Mouse (Mus musculus): ENCODE data around the gene Sort1.

Sort1 gene

DNA sequence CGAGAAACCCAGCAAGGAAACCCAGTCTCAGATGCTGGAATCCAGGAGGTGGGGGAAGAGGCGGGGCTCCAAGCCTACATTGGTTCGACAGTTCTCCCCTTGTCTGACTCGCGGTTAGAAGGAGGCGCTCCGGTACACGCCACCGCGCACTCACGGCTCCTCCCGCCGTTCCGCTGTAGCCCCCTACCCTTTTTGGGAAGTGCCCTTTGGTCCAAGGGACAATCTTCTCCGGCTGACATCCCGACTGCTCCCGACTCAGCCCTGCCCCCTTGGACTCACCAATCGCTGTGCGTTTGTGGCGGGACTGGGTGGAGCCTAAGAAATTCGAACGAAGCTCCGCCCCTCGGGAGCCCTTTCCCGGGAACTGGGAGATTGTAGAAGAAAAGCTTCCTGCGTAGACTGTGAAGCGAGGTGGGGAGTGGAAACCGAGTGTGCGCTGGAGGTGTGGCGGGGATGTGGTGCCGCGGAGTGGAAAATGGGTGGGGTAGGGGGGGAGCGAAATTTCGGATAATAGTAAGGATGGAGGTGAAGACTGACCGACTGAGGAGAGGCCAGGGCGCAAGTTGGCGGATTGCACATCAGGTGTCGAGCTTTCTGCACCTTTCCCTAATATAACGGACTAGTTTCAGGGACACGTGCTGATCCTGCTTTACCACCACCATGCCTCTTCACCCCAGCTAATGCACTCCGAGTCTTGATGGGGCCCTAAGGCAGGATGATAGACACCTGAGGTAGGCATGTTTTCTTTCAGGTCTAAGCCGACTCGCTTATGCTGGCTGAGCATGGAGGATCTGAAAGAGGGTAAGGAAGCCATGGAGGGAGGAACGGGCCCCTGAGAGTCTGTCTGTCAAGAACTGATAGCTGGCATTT is 99.8 kb downstream of the Sort1 start, which contains the start of gene Psrc1:
Gene Psrc1, plus strand, starts transcription at position 355 of the 870 bp plus-strand sequence.
- DNase-seq (ENCODE audit: low read depth): peak; percentile 81

- DNase-seq (ENCODE audit: low read depth): no peak
These were observed 100.5 kb downstream of the Sort1 start for GRCm38 (mm10) chr3:108384425-108384824.

DNA sequence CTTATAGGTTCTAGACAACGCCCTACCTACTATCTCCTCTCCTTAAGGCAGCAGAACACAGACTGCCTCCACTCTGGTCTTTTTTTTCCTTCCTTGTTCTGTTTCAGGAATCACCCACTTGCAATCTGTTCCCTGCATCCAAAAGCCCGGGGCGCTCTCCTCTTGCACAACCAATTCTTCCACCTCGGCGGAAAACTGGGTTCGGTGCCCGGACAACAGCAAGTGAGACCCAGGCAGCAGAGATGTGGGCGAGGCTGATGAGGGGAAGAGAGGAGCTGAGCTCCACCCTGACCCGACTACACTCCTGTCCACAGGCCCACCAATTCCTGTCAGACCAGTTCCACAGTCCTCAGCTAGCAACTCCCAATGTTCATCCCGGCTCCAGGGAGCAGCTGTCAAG is 102.3 kb downstream of the Sort1 start:
- no peak for DNase-seq (ENCODE audit: low read depth)

- DNase-seq (ENCODE audit: low read depth): peak; percentile 98
These were observed 105.2 kb downstream of the Sort1 start for GRCm38 (mm10) chr3:108389111-108389545.

GRCm38 (mm10) chr3:108392299-108392698 is 108.4 kb downstream of the Sort1 start:
- no peak for DNase-seq (ENCODE audit: low read depth)

DNA sequence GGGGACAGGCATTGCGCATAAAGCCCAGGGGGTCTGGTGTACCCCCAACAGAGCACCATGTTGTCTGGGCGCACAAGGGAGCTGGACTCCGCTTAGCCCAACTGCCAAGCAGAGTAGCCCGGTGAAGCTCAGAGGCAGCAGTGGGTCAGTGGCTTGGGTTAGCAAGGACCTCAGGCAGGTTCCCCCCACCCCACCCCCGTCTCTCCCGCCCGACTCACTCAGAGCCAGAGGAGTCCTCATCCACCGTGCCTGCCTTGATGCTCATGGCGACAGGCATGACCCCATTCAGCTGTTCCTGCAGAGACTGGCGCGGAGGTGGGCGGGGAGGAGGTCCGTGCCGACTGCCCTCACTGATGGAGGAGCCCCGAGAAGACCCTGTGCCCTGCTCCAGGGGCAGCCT is 108.9 kb downstream of the Sort1 start:
- DNase-seq (ENCODE audit: low read depth): no peak

GRCm38 (mm10) chr3:108398281-108398680 is 114.4 kb downstream of the Sort1 start:
- DNase-seq (ENCODE audit: low read depth): no peak

DNA sequence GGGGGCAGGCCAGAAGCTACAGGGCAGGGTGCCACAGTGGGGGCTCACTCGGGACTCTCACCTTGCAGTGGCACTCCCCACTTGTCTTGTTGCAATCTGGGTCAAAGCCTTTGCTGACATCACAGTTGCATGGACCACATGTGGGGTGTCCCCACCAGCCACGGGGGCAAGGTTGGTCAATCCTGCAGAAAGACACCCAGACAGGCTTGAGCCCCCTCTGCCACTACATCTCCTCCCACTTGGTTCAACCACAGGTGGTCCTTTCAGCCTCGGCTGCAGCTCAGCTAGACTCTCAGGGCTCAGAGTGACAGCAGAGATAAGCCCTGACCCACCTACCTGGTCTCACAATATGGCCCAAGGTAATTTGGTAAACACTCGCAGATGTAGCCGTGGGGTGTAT is 116.6 kb downstream of the Sort1 start:
- DNase-seq (ENCODE audit: low read depth): no peak

DNA sequence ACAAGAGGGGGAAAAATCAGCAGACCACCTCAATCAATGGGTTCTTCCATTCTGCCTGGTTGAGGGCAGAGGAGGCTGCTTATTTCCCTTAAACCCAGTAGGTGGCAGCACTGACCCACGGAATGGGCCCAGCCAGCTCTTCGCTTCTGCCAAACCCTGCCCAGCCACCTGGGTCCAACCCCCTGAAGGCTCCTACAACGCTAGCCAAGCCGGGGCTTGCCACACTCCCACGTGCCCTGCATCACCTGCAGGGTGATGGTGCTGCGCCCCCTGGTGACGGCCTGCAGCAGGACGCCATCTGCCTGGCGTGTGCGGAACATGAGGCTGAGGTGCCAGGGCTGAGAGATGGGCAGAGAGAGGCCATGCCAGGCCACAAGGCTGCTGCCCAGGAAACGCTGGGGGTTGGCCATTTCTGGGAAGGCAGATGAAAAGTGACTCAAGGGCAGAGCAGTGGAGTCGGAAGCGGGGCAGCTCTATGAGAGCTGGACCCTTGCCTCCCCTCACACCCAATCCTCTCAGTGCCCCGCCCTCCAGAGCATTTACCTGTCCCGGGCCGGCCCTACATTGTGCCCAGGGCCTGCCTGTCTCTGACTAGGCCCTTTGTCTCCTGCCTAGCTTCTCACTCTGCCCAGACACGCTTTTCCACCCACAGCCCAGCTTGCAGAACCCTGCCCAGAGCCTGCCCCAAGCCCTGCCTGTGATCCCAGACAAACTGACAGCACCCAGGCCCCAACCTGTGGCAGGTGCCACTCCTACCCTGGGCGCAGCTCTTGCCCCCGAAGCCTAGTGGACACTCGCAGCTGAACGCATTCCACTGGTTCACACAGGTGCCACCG is 118.0 kb downstream of the Sort1 start:
- peak; percentile 94 for DNase-seq (ENCODE audit: low read depth)

DNA sequence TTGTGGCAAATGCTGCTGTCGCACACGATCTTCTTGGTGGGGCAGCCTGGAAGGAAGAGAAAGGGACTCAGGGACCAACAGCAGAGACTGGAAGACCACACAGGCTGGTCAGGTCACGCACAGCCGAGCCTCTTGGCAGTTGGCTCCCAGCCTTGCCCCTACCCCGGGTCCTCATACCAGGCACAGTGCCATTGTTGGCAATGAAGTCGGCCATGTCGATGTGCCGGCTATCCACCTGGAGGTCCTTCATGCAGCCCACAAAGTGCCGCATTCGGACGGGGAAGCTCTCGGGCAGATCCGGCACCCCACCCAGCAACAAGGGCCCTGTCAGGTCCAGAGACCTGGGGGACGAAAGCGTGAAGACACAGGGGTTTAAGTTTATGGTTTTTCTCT is 118.6 kb downstream of the Sort1 start:
- DNase-seq (ENCODE audit: low read depth): no peak

DNA sequence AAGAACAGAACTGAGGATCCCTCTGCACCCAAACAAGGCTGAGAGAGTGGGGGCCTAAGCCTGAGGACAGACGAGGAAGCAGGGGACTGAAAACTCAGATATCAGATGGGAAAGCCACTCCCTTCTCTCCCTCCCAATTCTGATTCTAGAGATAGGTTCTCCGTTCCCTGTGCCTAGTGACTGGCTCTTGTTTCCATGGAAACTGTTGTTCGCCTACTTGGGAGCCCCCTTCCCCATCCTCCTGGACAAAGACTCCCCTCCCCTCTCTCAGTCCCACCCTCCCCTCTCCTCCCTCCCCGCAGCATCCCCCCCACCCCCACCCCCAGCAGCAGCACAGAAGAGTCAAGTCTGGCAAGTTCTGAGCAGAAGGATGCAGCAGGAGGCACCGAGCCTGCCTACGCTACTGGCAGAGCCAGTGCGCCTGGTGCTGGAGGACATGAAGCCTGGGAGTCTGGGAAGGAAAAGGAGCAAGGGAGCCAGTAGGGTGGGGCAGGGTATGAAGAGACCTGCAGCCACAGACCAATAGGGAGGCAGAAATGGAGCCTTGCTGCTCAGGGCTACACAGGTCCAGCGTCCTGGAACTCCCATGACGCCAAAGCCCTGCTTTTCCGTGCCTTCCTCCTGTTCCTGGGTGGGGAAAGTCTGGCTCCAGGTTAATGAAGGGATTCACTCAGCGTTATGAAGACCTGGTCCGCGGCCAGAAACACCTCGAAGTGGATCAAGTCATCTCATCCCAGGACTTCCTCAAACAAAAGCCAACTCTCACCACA is 121.8 kb downstream of the Sort1 start:
- DNase-seq (ENCODE audit: low read depth): no peak

- no peak for DNase-seq (ENCODE audit: low read depth)
These were observed 122.5 kb downstream of the Sort1 start for GRCm38 (mm10) chr3:108406306-108406885.

DNA sequence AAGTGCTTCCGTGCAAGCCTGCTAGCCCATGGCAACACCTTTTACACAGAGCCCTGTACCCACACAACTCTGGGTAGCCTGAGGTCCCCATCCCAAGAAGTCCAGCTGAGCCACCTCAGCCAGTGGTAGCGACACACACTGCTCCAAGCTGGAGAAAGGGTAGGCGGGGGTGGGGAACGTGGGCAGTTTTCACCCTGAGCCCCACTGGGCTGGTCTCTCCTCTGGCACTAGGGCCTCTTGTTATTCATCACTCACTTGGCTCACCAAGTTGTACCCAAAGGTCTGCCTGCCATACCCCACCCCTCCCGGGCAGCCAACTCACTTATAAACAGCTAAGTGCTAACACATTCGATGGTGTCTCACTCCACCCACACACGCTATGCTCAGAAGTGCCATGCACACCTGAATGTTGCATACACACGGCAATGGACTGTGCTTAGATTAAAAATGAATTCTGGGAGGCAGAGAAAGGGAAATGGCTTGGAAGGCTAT is 124.7 kb downstream of the Sort1 start:
- no peak for DNase-seq (ENCODE audit: low read depth)

GRCm38 (mm10) chr3:108409656-108410358 is 125.9 kb downstream of the Sort1 start:
- DNase-seq (ENCODE audit: low read depth): no peak

- no peak for DNase-seq (ENCODE audit: low read depth)
These were observed 126.5 kb downstream of the Sort1 start for GRCm38 (mm10) chr3:108410359-108410714.
